Mouse (Mus musculus): ENCODE results near the gene Wdr86. TPM values are rescaled to one million over a fixed set of nuclear protein-coding genes. Genes with fewer than 3 reads are reported as not detected.
A peak's percentile ranks its signal among the peaks of the same experiment; 100 is the strongest.

Gene Wdr86
- polyA plus RNA-seq, 1 experiment from 2014 or later = not detected

DNA sequence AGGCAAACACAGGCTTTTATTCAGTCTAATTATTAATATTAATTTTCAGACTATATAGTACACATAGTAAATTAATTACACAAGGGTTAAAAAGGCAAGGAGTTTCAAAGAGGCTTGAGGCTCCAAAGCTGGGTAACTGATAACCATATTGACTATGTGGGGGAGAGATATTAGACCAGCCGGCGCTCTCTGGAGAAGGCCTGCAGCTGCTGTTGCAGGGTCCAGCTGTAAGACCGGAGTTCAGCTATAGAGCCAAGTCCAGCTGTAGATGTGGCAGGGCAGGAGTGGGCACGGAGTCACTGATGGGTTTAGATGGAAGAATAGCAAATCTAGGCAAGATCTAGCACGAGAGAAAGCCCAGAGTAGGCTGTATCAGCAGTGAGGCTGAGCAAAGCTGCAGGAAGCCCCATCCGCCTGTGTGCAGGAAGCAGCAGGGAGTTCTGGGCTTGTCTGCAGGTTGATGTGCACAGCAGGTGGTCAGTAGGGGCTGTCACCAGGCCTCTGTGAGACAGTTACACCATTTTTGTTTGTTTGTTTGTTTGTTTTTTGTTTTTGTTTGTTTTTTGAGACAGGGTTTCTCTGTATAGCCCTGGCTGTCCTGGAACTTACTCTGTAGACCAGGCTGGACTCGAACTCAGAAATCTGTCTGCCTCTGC is 3.4 kb upstream of the Wdr86 start:
- DNase-seq (ENCODE audit: low read depth, low spot score) (no peak), ATAC-seq (no peak)
- no peak for TF ChIP-seq CTCF (IDR thresholded peaks at IDR 0.05)
- in situ Hi-C loops (cut with MboI; ENCODE audit: low pct_unique_long_range_greater_than_20kb) = no loop called here
- POLR2A ChIA-PET = interaction anchor here (1.5 kb wide), 1 partner anchor 43 kb away, joined by 3 read pairs; no protein-coding TSS in a partner anchor
- CTCF ChIA-PET = interaction anchor here (1.0 to 1.4 kb wide), 3 partner anchors 10 to 46 kb away, joined by 3 to 4 read pairs (median 3); no protein-coding TSS in a partner anchor
- H3K27me3 ChIP-seq = no peaks in the 10 kb centered on the region

- TF ChIP-seq CTCF (IDR thresholded peaks at IDR 0.05) = no peak
- CTCF ChIA-PET = interaction anchor here (1.0 to 1.4 kb wide), 3 partner anchors 9 to 47 kb away, joined by 3 to 4 read pairs (median 3); no protein-coding TSS in a partner anchor
- peak; percentile 75 for ATAC-seq
- no peaks in the 10 kb centered on the region for H3K27me3 ChIP-seq
- POLR2A ChIA-PET = interaction anchor here (1.5 kb wide), 1 partner anchor 44 kb away, joined by 3 read pairs; no protein-coding TSS in a partner anchor
- DNase-seq (ENCODE audit: low read depth, low spot score) = no peak
- in situ Hi-C loops (cut with MboI; ENCODE audit: low pct_unique_long_range_greater_than_20kb) = no loop called here
Measured at GRCm38 (mm10) chr5:24733134-24733533, 2.6 kb upstream of the Wdr86 start.

DNA sequence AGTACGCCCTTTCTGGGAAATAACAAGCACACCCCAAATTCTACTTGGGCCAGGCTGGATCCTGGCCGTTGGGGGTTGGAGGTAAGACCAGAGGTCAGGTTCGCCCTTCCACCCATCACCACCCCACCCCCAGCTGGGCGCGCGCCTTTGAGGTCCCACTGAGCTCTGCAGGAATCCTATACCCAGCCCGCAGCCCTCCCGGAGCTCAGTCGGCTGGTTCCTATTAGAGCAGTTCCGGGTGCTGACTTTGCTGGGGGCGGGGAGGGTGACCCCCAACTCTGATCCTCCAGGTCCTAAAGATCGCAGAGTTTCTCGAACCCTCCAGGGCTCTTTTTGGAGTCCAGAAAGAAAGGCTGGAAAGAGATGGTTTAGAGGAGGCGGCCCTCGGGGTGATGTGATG is 459 bp upstream of the Wdr86 start:
- TF ChIP-seq CTCF (IDR thresholded peaks at IDR 0.05) = no peak
- DNase-seq (ENCODE audit: low read depth, low spot score) = no peak
- in situ Hi-C loops (cut with MboI; ENCODE audit: low pct_unique_long_range_greater_than_20kb) = no loop called here
- POLR2A ChIA-PET = no interaction called here
- no peak for ATAC-seq
- CTCF ChIA-PET = no interaction called here
- H3K27me3 ChIP-seq = no peaks in the 10 kb centered on the region

- ChIA-PET CTCF (no interaction called here), POLR2A (interaction anchor here (0.6 kb wide), 1 partner anchor 15 kb away, joined by 3 read pairs; no protein-coding TSS in a partner anchor)
- in situ Hi-C loops (cut with MboI; ENCODE audit: low pct_unique_long_range_greater_than_20kb) = no loop called here
- no peaks in the 10 kb centered on the region for H3K27me3 ChIP-seq
- DNase-seq (ENCODE audit: low read depth, low spot score) = no peak
- ATAC-seq = no peak
- no peak for TF ChIP-seq CTCF (IDR thresholded peaks at IDR 0.05)
Measured at GRCm38 (mm10) chr5:24729797-24730487, 585 bp downstream of the Wdr86 start.

DNA sequence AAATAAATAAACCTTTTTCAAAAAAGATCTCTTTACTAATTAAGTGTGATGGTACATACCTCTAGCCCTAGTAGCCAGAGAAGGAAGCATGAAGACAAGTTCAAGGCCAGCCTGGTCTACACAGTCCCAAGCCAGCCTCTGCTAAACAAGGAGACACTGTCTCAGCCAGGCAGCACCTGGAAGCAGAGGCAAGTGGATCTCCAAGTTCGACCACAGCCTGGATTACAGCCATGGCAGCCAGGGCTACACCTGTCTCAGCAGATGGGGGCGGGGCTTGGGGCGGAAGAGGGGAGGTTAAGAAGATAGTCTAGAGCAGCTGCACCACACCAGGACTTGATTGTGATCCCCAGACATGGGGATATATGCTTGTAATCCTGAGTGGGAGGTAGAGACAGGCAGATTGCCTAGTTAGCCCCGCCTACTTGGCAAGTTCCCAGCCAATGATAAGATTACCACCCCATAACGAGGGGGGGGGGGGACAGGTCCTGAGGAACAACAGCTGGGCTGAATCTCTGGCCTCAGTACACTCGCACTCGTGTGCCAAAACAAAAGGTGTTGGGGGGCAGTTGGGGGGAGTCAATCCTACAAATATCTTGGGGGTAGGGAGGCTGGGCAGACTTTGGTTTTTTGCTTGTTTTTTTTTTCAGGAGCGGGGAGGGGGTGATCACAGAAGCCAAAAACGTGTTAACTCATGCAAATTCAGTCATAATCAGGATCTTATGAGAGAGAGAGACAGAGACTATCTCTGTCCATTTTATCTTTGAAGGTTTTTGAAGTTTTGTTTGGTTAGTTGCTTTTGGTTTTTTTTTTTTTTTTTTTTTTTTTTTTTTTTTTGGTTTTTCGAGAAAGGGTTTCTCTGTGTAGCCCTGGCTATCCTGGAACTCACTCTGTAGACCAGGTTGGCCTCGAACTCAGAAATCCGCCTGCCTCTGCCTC is 3.4 kb downstream of the Wdr86 start:
- in situ Hi-C loops (cut with MboI; ENCODE audit: low pct_unique_long_range_greater_than_20kb) = no loop called here
- H3K27me3 ChIP-seq = no peaks in the 10 kb centered on the region
- no peak for DNase-seq (ENCODE audit: low read depth, low spot score)
- TF ChIP-seq CTCF (IDR thresholded peaks at IDR 0.05) = no peak
- ChIA-PET POLR2A (no interaction called here), CTCF (interaction anchor here (1.5 kb wide), 2 partner anchors 20 to 52 kb away, joined by 3 to 4 read pairs; no protein-coding TSS in a partner anchor)
- ATAC-seq = no peak

DNA sequence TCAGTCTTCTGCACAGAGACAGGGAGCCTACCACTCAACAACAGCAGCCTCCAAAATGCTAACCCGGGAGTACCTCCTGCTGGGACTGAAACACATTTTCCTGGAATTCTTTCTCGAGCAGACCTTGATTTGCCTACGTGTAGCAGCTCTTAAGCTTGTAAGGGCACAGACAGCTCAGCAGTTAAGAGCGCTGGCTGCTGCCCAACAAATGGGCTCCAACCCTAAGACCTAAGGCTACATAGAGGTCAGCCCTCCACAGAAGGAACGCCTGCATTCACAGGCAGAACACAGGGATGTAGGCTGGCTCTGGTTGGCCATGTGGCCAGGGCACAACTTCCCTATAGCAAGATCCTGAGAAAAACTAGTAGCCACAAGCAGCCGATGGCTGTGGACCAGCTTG is 4.6 kb downstream of the Wdr86 start:
- POLR2A ChIA-PET = no interaction called here
- in situ Hi-C loops (cut with MboI; ENCODE audit: low pct_unique_long_range_greater_than_20kb) = no loop called here
- CTCF ChIA-PET = interaction anchor here (1.5 kb wide), 1 partner anchor 21 kb away, joined by 4 read pairs; no protein-coding TSS in a partner anchor
- no peak for ATAC-seq
- TF ChIP-seq CTCF (IDR thresholded peaks at IDR 0.05) = no peak
- DNase-seq (ENCODE audit: low read depth, low spot score) = no peak
- no peaks in the 10 kb centered on the region for H3K27me3 ChIP-seq

GRCm38 (mm10) chr5:24724805-24725204 is 5.7 kb downstream of the Wdr86 start:
- TF ChIP-seq CTCF (IDR thresholded peaks at IDR 0.05) = no peak
- in situ Hi-C loops (cut with MboI; ENCODE audit: low pct_unique_long_range_greater_than_20kb) = no loop called here
- no peaks in the 10 kb centered on the region for H3K27me3 ChIP-seq
- ATAC-seq (no peak), DNase-seq (ENCODE audit: low read depth, low spot score) (no peak)
- ChIA-PET CTCF (interaction anchor here (1.1 to 1.5 kb wide), 2 partner anchors 8 to 19 kb away, joined by 3 read pairs; no protein-coding TSS in a partner anchor), POLR2A (no interaction called here)

GRCm38 (mm10) chr5:24724270-24724634 is 6.3 kb downstream of the Wdr86 start:
- H3K27me3 ChIP-seq = no peaks in the 10 kb centered on the region
- CTCF ChIA-PET = interaction anchor here (1.5 kb wide), 1 partner anchor 9 kb away, joined by 3 read pairs; no protein-coding TSS in a partner anchor
- in situ Hi-C loops (cut with MboI; ENCODE audit: low pct_unique_long_range_greater_than_20kb) = no loop called here
- POLR2A ChIA-PET = no interaction called here
- DNase-seq (ENCODE audit: low read depth, low spot score) (no peak), ATAC-seq (no peak)
- TF ChIP-seq CTCF (IDR thresholded peaks at IDR 0.05) = no peak

GRCm38 (mm10) chr5:24723527-24724269 is 6.8 kb downstream of the Wdr86 start:
- CTCF ChIA-PET = interaction anchor here (1.5 kb wide), 1 partner anchor 10 kb away, joined by 3 read pairs; no protein-coding TSS in a partner anchor
- DNase-seq (ENCODE audit: low read depth, low spot score) (no peak), ATAC-seq (no peak)
- in situ Hi-C loops (cut with MboI; ENCODE audit: low pct_unique_long_range_greater_than_20kb) = no loop called here
- H3K27me3 ChIP-seq = no peaks in the 10 kb centered on the region
- TF ChIP-seq CTCF (IDR thresholded peaks at IDR 0.05) = no peak
- POLR2A ChIA-PET = no interaction called here

- ATAC-seq = no peak
- CTCF ChIA-PET = interaction anchor here (1.2 kb wide), 1 partner anchor 10 kb away, joined by 3 read pairs; no protein-coding TSS in a partner anchor
- in situ Hi-C loops (cut with MboI; ENCODE audit: low pct_unique_long_range_greater_than_20kb) = no loop called here
- H3K27me3 ChIP-seq = no peaks in the 10 kb centered on the region
- DNase-seq (ENCODE audit: low read depth, low spot score) = no peak
- POLR2A ChIA-PET = no interaction called here
- no peak for TF ChIP-seq CTCF (IDR thresholded peaks at IDR 0.05)
Measured at GRCm38 (mm10) chr5:24719852-24720251, 10.7 kb downstream of the Wdr86 start.
